8 mouse cellular contexts compared by ENCODE assay signal in the genomic region with DNA sequence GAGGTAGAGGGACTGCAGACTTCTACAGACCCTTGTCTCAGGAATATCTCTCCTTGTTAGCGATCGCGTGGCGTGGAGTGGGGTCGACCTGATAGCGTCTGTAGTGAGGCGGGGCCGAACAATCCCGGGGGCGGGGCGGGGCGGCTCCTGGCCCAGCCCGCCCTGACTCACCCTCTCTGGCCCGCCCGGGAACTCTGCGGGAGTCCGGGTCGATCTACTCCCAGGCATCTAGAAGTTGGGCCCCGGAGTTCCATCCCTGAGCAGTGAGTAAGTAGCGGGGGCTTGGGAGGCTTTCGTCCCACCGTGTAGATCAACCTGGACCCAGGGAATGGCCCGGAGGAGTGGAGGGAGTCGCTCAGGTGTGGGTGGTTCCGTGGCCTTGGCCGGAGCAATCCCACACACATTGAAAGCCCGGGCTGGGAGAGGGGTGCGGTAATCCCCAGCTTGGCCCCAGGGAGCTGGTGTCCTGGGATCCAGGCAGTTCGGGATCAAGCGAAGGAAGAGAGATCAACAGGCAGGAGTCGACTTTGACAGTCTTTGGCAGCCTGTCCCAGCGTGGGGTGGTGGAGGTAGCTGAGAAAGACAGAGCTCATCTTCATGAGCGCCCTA. TPM values are rescaled to one million over a fixed set of nuclear protein-coding genes. Genes with fewer than 3 reads are reported as not detected.
DNase-seq lines count a peak whose midpoint lies in the region; ATAC-seq and TF ChIP-seq lines count a peak whose summit lies in the region.

A gene (plus strand): TSS at position 89 of the 609 bp plus-strand sequence.

- intact Hi-C loops in gastrocnemius, adult 2 months (cut with DNase I), result no loop called here
- intact Hi-C loops in gastrocnemius, postnatal 14 days (cut with DNase I; ENCODE audit: low total_unique reads), result no loop called here
- intact Hi-C loops in left cerebral cortex, postnatal 25 days (cut with DNase I), result no loop called here

- H3K9ac ChIP-seq in liver, embryonic 15.5 days, result peak within 1 kb of the TSS; percentile 25; the same call in 1 of the 2 replicates
- H3K9ac ChIP-seq in stomach, embryonic 15.5 days, result peak within 1 kb of the TSS; percentile 13; the same call in 1 of the 2 replicates

- no peaks in the 10 kb centered on the region for H3K36me3 ChIP-seq in liver, embryonic 15.5 days (replicated peaks)
- no peaks in the 10 kb centered on the region for H3K36me3 ChIP-seq in stomach, embryonic 15.5 days

- peak within 1 kb of the TSS; percentile 54 for H3K4me3 ChIP-seq in gastrocnemius, adult 2 months
- H3K4me3 ChIP-seq in liver, embryonic 15.5 days (replicated peaks), result peak within 1 kb of the TSS; percentile 30
- peak within 1 kb of the TSS; percentile 32 for H3K4me3 ChIP-seq in stomach, embryonic 15.5 days (replicated peaks)

- WGBS in liver, embryonic 15.5 days (ENCODE audit: insufficient replicate concordance), result 8% methylated on average over 30 of the region's 33 CpGs
- 5% methylated on average over 33 of the region's 33 CpGs for WGBS in stomach, embryonic 15.5 days

- TF ChIP-seq CTCF in gastrocnemius, adult 2 months (IDR thresholded peaks at IDR 0.05), result no peak

- ATAC-seq in granulocyte monocyte progenitor cell, adult 5-6 weeks (replicated peaks; ENCODE audit: poor library complexity, severe bottlenecking), result peak; percentile 72
- ATAC-seq in liver, embryonic 15.5 days (ENCODE audit: insufficient read depth), result peak; percentile 63
- ATAC-seq in stomach, embryonic 15.5 days (ENCODE audit: insufficient read depth, low FRiP score, low read depth), result peak; percentile 72

- H3K27me3 ChIP-seq in liver, embryonic 15.5 days, result peaks cover 51% of the 10 kb centered on the region
- H3K27me3 ChIP-seq in stomach, embryonic 15.5 days (replicated peaks), result no peaks in the 10 kb centered on the region; the same call in none of the 2 replicates

- no peak within 1 kb of the TSS for H3K27ac ChIP-seq in gastrocnemius, adult 2 months
- no peak within 1 kb of the TSS for H3K27ac ChIP-seq in liver, embryonic 15.5 days (replicated peaks)
- H3K27ac ChIP-seq in stomach, embryonic 15.5 days, result no peak within 1 kb of the TSS

- peaks cover 19% of the 10 kb centered on the region for H3K4me1 ChIP-seq in liver, embryonic 15.5 days (replicated peaks)
- H3K4me1 ChIP-seq in stomach, embryonic 15.5 days, result peaks cover 8% of the 10 kb centered on the region; the same call in 1 of the 2 replicates

- peak within 1 kb of the TSS; percentile 60 for H3K4me2 ChIP-seq in liver, embryonic 15.5 days
- H3K4me2 ChIP-seq in stomach, embryonic 15.5 days, result peak within 1 kb of the TSS; percentile 55

- DNase-seq in gastrocnemius, adult 2 months, result no peak
- DNase-seq in gastrocnemius, postnatal 14 days, result no peak
- DNase-seq in R1 (ENCODE audit: low read depth, low spot score), result peak; percentile 42
- DNase-seq in left cerebral cortex, postnatal 25 days (ENCODE audit: low spot score in 2 of 2), result no peak
- no peak for DNase-seq in thymus, postnatal 36 days

- no peaks in the 10 kb centered on the region for H3K9me3 ChIP-seq in liver, embryonic 15.5 days (replicated peaks)
- no peaks in the 10 kb centered on the region for H3K9me3 ChIP-seq in stomach, embryonic 15.5 days

RNA-seq across cellular contexts. Expression of the gene that starts here (rescaled TPM):
- not detected for total RNA-seq in gastrocnemius, adult 2 months (2021)
- total RNA-seq in gastrocnemius, postnatal 14 days (2021), result under 1 TPM in 1 of 2 experiments, not detected in 1; 0.04 TPM
- total RNA-seq in granulocyte monocyte progenitor cell, adult 5-6 weeks (2014; fragmentation: Nextera tagmentation), result not detected in 2 replicates
- not detected in 2 replicates for total RNA-seq in granulocyte monocyte progenitor cell, adult 5-6 weeks (2017)
- polyA plus RNA-seq in liver, embryonic 15.5 days (2015; fragmentation: Nextera tagmentation; extraction: Ambion mirVana), result 0.22 and 0.32 TPM in 2 replicates
- polyA plus RNA-seq in stomach, embryonic 15.5 days (2015; fragmentation: Nextera tagmentation; extraction: Ambion mirVana), result 4.3 and 4.6 TPM in 2 replicates
- not detected for total RNA-seq in left cerebral cortex, postnatal 25 days (2021)

Comparison
In these comparisons a context has a peak if more than half of its experiments do, and no peak if none do; other contexts are left out.
1. Peak in ATAC-seq in granulocyte monocyte progenitor cell, adult 5-6 weeks; RNA of the gene not detected or under 1 TPM.
2. Peak in ATAC-seq, H3K4me3 ChIP-seq, H3K9ac ChIP-seq and H3K4me2 ChIP-seq in liver, embryonic 15.5 days; RNA of the gene not detected or under 1 TPM.